Mouse (Mus musculus): ENCODE measurements around the gene Aff3. TPM values are rescaled to one million over a fixed set of nuclear protein-coding genes. Genes with fewer than 3 reads are reported as not detected.

The Aff3 gene
- polyA plus RNA-seq, 1 experiment, result 16.9 TPM

- 64% methylated on average over 8 of the region's 8 CpGs for WGBS
Observed at GRCm38 (mm10) chr1:38557615-38558014, 107.1 kb downstream of the Aff3 start.

GRCm38 (mm10) chr1:38554546-38554945, 110.2 kb downstream of the Aff3 start:
- WGBS, result 95% methylated on average over 3 of the region's 3 CpGs
- DNase-seq, result no peak
- H3K4me3 ChIP-seq (replicated peaks; ENCODE audit: extremely low read depth, low read depth, low read length), result no peak overlapping the region
- H3K4me1 ChIP-seq (ENCODE audit: control insufficient read depth, insufficient read depth, low read length), result no peaks in the 10 kb centered on the region
- TF ChIP-seq POLR2A (IDR thresholded peaks at IDR 0.05; ENCODE audit: borderline replicate concordance, extremely low read depth, low read depth, low read length), result no peak
- TF ChIP-seq CTCF (IDR thresholded peaks at IDR 0.05; ENCODE audit: insufficient read depth, low read length), result no peak

More at GRCm38 (mm10) chr1:38557615-38558014, 107.1 kb downstream of the Aff3 start:
- TF ChIP-seq CTCF (IDR thresholded peaks at IDR 0.05; ENCODE audit: insufficient read depth, low read length), result no peak
- no peak for TF ChIP-seq POLR2A (IDR thresholded peaks at IDR 0.05; ENCODE audit: borderline replicate concordance, extremely low read depth, low read depth, low read length)
- no peak for DNase-seq
- Histone ChIP-seq H3K4me1 (ENCODE audit: control insufficient read depth, insufficient read depth, low read length) (peaks cover 9% of the 10 kb centered on the region), H3K4me3 (replicated peaks; ENCODE audit: extremely low read depth, low read depth, low read length) (no peak overlapping the region)

GRCm38 (mm10) chr1:38553090-38553489, 111.7 kb downstream of the Aff3 start:
- no peak for DNase-seq
- Histone ChIP-seq H3K4me3 (replicated peaks; ENCODE audit: extremely low read depth, low read depth, low read length) (no peak overlapping the region), H3K4me1 (ENCODE audit: control insufficient read depth, insufficient read depth, low read length) (no peaks in the 10 kb centered on the region; the same call in 1 of the 2 replicates)
- TF ChIP-seq POLR2A (IDR thresholded peaks at IDR 0.05; ENCODE audit: borderline replicate concordance, extremely low read depth, low read depth, low read length), result no peak
- no peak for TF ChIP-seq CTCF (IDR thresholded peaks at IDR 0.05; ENCODE audit: insufficient read depth, low read length)
- 47% methylated on average over 6 of the region's 6 CpGs for WGBS

GRCm38 (mm10) chr1:38550579-38550978, 114.2 kb downstream of the Aff3 start:
- Histone ChIP-seq H3K4me1 (ENCODE audit: control insufficient read depth, insufficient read depth, low read length) (peaks cover 1% of the 10 kb centered on the region), H3K4me3 (replicated peaks; ENCODE audit: extremely low read depth, low read depth, low read length) (no peak overlapping the region)
- no peak for TF ChIP-seq POLR2A (IDR thresholded peaks at IDR 0.05; ENCODE audit: borderline replicate concordance, extremely low read depth, low read depth, low read length)
- WGBS, result 88% methylated on average over 13 of the region's 13 CpGs
- no peak for DNase-seq

GRCm38 (mm10) chr1:38548671-38549661, 115.8 kb downstream of the Aff3 start:
- WGBS, result 59% methylated on average over 8 of the region's 8 CpGs
- TF ChIP-seq POLR2A (IDR thresholded peaks at IDR 0.05; ENCODE audit: borderline replicate concordance, extremely low read depth, low read depth, low read length) (no peak), CTCF (IDR thresholded peaks at IDR 0.05; ENCODE audit: insufficient read depth, low read length) (no peak)
- Histone ChIP-seq H3K4me3 (replicated peaks; ENCODE audit: extremely low read depth, low read depth, low read length) (no peak overlapping the region), H3K4me1 (ENCODE audit: control insufficient read depth, insufficient read depth, low read length) (peaks cover 3% of the 10 kb centered on the region)
- DNase-seq, result no peak

- WGBS, result 90% methylated on average over 9 of the region's 9 CpGs
Observed at GRCm38 (mm10) chr1:38547685-38548084, 117.1 kb downstream of the Aff3 start.

GRCm38 (mm10) chr1:38546696-38547095, 118.1 kb downstream of the Aff3 start:
- TF ChIP-seq POLR2A (IDR thresholded peaks at IDR 0.05; ENCODE audit: borderline replicate concordance, extremely low read depth, low read depth, low read length), result no peak
- TF ChIP-seq CTCF (IDR thresholded peaks at IDR 0.05; ENCODE audit: insufficient read depth, low read length), result no peak
- peaks cover 3% of the 10 kb centered on the region for H3K4me1 ChIP-seq (ENCODE audit: control insufficient read depth, insufficient read depth, low read length)
- WGBS, result 74% methylated on average over 7 of the region's 7 CpGs
- no peak overlapping the region for H3K4me3 ChIP-seq (replicated peaks; ENCODE audit: extremely low read depth, low read depth, low read length)
- DNase-seq, result no peak

More at GRCm38 (mm10) chr1:38547685-38548084, 117.1 kb downstream of the Aff3 start:
- Histone ChIP-seq H3K4me1 (ENCODE audit: control insufficient read depth, insufficient read depth, low read length) (peaks cover 3% of the 10 kb centered on the region), H3K4me3 (replicated peaks; ENCODE audit: extremely low read depth, low read depth, low read length) (no peak overlapping the region)
- no peak for DNase-seq
- TF ChIP-seq CTCF (IDR thresholded peaks at IDR 0.05; ENCODE audit: insufficient read depth, low read length), result no peak
- no peak for TF ChIP-seq POLR2A (IDR thresholded peaks at IDR 0.05; ENCODE audit: borderline replicate concordance, extremely low read depth, low read depth, low read length)

- Histone ChIP-seq H3K4me3 (replicated peaks; ENCODE audit: extremely low read depth, low read depth, low read length) (no peak overlapping the region), H3K4me1 (ENCODE audit: control insufficient read depth, insufficient read depth, low read length) (peaks cover 3% of the 10 kb centered on the region)
- no peak for DNase-seq
- WGBS, result 22% methylated on average over 12 of the region's 12 CpGs
- TF ChIP-seq CTCF (IDR thresholded peaks at IDR 0.05; ENCODE audit: insufficient read depth, low read length), result no peak
- no peak for TF ChIP-seq POLR2A (IDR thresholded peaks at IDR 0.05; ENCODE audit: borderline replicate concordance, extremely low read depth, low read depth, low read length)
Observed at GRCm38 (mm10) chr1:38545282-38545945, 119.3 kb downstream of the Aff3 start.

- Histone ChIP-seq H3K4me1 (ENCODE audit: control insufficient read depth, insufficient read depth, low read length) (peaks cover 3% of the 10 kb centered on the region), H3K4me3 (replicated peaks; ENCODE audit: extremely low read depth, low read depth, low read length) (no peak overlapping the region)
- 54% methylated on average over 3 of the region's 3 CpGs for WGBS
- no peak for DNase-seq
- TF ChIP-seq CTCF (IDR thresholded peaks at IDR 0.05; ENCODE audit: insufficient read depth, low read length) (no peak), POLR2A (IDR thresholded peaks at IDR 0.05; ENCODE audit: borderline replicate concordance, extremely low read depth, low read depth, low read length) (no peak)
Observed at GRCm38 (mm10) chr1:38544501-38544900, 120.3 kb downstream of the Aff3 start.

Data from lung, adult 2 months (tissue).